Mouse (Mus musculus) erythroblast, embryonic 14.5 days (primary cell): Measurements from ENCODE around the gene Ppfia3.

Source experiments
- GATA1 ChIP-seq: IDR thresholded peaks from 2 replicates; pipeline ENCODE4 v1.6.1; 2012; ENCODE audit warnings: low read length, inconsistent platforms, mixed read lengths
- TAL1 ChIP-seq: IDR thresholded peaks from 3 replicates; pipeline ENCODE4 v1.6.1; 2012; ENCODE audit warnings: low read length, inconsistent platforms, mixed read lengths

DNA sequence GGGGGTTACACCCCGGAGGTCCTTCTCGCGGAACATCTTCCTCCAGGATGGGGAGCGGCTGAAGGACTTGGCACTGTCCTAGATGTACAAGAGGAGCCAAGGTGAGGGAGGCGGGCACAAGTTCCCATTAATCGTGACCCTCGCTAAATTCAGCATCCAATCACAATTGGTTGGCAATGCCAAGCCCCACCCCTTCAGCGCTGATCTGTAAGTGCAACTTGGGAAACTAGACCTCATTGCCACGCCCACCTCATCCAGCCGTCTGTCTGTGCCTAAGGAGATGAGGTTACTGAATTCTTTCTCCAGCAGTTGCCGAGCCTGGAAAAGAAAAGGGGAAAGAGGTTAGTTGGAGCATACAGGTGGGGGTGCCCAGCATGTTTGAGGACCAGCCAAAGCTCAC is 26.1 kb downstream of the Ppfia3 start:
- TF ChIP-seq GATA1, result no peak
- TF ChIP-seq TAL1, result no peak
